Mouse (Mus musculus) fat pad, adult 2 months (tissue): ENCODE measurements at regions not wholly inside any gene's neighbourhood (a gene's known extent, or its start where the extent isn't known, plus 50 kb on each side); places are given as distances from the start of the nearest gene placed in this dataset.

Experiments used
- DNase-seq: peaks from one replicate; pipeline ENCODE4 v3.0.0-alpha.2; 2011; ENCODE audit warnings: low read depth, low spot score; ENCODE audit errors: extremely low read depth

GRCm38 (mm10) chr17:88336140-88336769 lies 104.3 kb upstream of the Foxn2 start:
- no peak for DNase-seq

- no peak for DNase-seq
Measured at GRCm38 (mm10) chr17:88337649-88338404, 102.7 kb upstream of the Foxn2 start.

- no peak for DNase-seq
Measured at GRCm38 (mm10) chr17:88341141-88341540, 99.4 kb upstream of the Foxn2 start.

GRCm38 (mm10) chr17:88341599-88341998 lies 98.9 kb upstream of the Foxn2 start:
- DNase-seq, result no peak

GRCm38 (mm10) chr17:88343091-88343783 lies 97.3 kb upstream of the Foxn2 start:
- DNase-seq, result no peak

- DNase-seq, result no peak
Measured at GRCm38 (mm10) chr17:88345433-88345832, 95.1 kb upstream of the Foxn2 start.

GRCm38 (mm10) chr17:88346896-88347295 lies 93.6 kb upstream of the Foxn2 start:
- no peak for DNase-seq

GRCm38 (mm10) chr17:88349825-88350460 lies 90.6 kb upstream of the Foxn2 start:
- DNase-seq, result no peak

GRCm38 (mm10) chr17:88350986-88351385 lies 89.5 kb upstream of the Foxn2 start:
- DNase-seq, result no peak

- no peak for DNase-seq
Measured at GRCm38 (mm10) chr17:88352960-88353359, 87.6 kb upstream of the Foxn2 start.

GRCm38 (mm10) chr17:88361161-88361560 lies 79.3 kb upstream of the Foxn2 start:
- no peak for DNase-seq

- no peak for DNase-seq
Measured at GRCm38 (mm10) chr17:88362404-88362803, 78.1 kb upstream of the Foxn2 start.

GRCm38 (mm10) chr17:88367876-88368275 lies 72.6 kb upstream of the Foxn2 start:
- DNase-seq, result no peak

- no peak for DNase-seq
Measured at GRCm38 (mm10) chr17:88369971-88370370, 70.5 kb upstream of the Foxn2 start.

GRCm38 (mm10) chr17:88370676-88371075 lies 69.8 kb upstream of the Foxn2 start:
- no peak for DNase-seq

- DNase-seq, result no peak
Measured at GRCm38 (mm10) chr17:88378505-88378904, 62.0 kb upstream of the Foxn2 start.

GRCm38 (mm10) chr17:88379389-88379788 lies 61.1 kb upstream of the Foxn2 start:
- DNase-seq, result no peak

- DNase-seq, result no peak
Measured at GRCm38 (mm10) chr17:88381106-88381505, 59.4 kb upstream of the Foxn2 start.

GRCm38 (mm10) chr17:88383447-88383846 lies 57.1 kb upstream of the Foxn2 start:
- DNase-seq, result no peak

- peak; percentile 16 for DNase-seq
Measured at GRCm38 (mm10) chr17:88388441-88388951, 52.0 kb upstream of the Foxn2 start.
